Mouse (Mus musculus) frontal cortex, adult (tissue): ENCODE results near the gene Tmod1.

ENCODE experiments used
- ATAC-seq: cut with Nextera tagmentation; 2 replicates; pipeline ENCODE4 v1.9.2; 2017; ENCODE audit warnings: mild to moderate bottlenecking, moderate library complexity, mixed read lengths; ENCODE audit not compliant: low TSS enrichment

Tmod1 gene

DNA sequence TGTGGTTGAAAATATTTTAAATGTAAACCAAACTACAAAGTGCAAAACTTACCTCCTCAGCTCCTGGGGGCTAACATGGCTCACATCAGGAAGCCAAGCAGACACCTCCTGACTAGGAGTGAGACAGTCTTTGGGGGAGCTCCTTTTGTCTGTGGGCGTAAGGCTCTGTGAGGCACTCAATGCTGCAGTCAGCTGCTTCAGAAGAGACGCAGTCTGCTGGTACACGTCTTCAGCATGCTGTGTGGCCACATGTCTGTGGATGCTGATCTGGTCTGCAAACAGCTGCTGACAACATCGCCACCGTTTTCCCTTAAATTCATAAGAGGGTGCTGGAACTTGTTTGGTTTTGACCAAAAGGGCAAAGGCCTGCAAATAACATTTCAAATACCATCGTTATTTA, 93.1 kb downstream of the Tmod1 start:
- peak; percentile 48 for ATAC-seq

GRCm38 (mm10) chr4:46137629-46138286, 99.0 kb downstream of the Tmod1 start:
- ATAC-seq: peak; percentile 60

- ATAC-seq: peak; percentile 88
Measured at GRCm38 (mm10) chr4:46138287-46139222, 99.8 kb downstream of the Tmod1 start, which contains the start of the genes Ncbp1 and Tstd2. Ncbp1 (plus strand) TSS chr4:46138613. Tstd2 (minus strand) TSS chr4:46138694.

- ATAC-seq: no peak
Measured at GRCm38 (mm10) chr4:46144323-46144722, 105.6 kb downstream of the Tmod1 start.

DNA sequence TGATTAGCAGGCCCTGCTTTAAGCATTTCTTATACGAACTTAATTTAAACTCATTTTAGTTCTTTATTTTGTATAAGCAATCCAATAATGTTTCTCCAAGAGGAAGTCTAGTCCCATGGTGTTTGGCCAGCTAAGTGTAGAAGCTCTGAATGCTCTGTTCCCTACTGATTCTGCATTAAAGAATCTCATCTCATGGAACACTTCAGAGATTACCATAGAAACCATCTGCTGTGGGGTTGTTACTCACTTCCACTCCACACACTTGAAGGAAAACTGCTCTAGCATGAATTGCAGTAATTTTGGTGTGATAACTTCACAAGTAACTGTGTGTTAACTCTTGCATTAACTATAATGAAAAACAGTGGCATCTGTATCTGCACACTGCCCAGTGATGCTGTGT, 108.1 kb downstream of the Tmod1 start:
- peak; percentile 87 for ATAC-seq

DNA sequence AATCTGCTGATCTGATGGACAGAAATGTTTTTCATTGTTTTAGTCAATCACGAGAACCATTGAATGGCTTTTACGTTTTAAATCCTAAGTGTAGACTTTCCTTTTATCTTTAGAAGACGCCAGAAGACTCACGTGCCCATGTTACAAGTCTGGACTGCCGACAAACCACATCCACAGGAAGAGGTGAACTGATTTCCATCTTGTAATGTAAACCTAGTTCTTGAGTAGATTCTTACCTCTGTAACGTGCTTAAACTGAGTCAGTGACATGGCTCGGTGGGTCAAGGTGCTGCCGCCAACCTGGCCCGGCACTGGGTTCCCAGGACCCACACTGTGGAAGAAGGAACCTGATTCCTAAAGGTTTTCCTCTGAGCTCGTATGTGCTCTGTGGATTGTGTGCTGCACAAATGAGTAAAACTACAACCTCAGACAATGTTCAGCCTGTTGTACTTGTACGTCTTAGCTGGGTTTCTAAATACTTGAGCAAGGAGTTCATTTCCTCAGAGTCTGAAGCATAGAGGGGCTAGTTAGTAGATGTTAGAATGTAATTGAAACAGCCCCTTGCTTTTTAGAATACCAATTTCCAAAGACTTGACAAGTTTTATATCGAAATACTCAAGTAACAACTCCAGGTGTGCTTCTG, 113.3 kb downstream of the Tmod1 start:
- ATAC-seq: no peak

DNA sequence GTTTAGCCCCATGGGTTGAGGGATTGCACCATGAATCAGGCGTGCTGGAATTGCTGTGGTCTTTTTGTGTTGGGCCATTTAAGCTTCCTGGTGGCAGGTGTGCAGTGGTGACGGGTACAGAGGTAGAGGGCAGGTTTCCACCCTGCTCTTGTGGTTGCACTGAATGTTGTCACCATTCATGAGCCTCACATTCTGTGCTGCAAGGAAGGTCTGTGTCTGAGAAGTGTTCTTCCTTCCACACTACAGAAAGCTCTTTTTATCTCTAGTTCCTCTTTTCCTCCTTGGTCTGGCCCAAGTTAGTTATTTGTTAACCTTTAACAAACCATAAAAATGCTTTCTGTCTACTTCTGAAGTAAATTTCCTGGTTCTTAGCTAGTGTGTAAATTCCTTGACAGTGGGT, 125.3 kb downstream of the Tmod1 start:
- ATAC-seq: no peak
